Mouse (Mus musculus): Measurements from ENCODE around the gene Fxr2. TPM values are rescaled to one million over a fixed set of nuclear protein-coding genes. Genes with fewer than 3 reads are reported as not detected.

Fxr2 gene
- total RNA-seq, 2 experiments from 2014 or later = 146 TPM

GRCm38 (mm10) chr11:69681314-69682208 is 48.8 kb downstream of the Fxr2 start, which contains the start of gene Senp3:
Gene Senp3, minus strand, starts transcription at chr11:69682084.
- TF ChIP-seq CTCF (IDR thresholded peaks at IDR 0.05) = no peak
- peak; percentile 98 for DNase-seq (ENCODE audit: extremely low spot score in 1 of 2, low spot score in 2 of 2)
- Histone ChIP-seq H3K4me3 (peak within 1 kb of the TSS; percentile 91), H3K27ac (peak within 1 kb of the TSS; percentile 91)
- intact Hi-C loops (cut with DNase I) = loop anchor here (1.0 to 5.0 kb wide), 7 partner anchors 9 to 219 kb away; partner anchors contain the start of genes 2810408A11Rik, Eif4a1, Neurl4 and Nlgn2

GRCm38 (mm10) chr11:69682209-69682839 is 49.5 kb downstream of the Fxr2 start:
- intact Hi-C loops (cut with DNase I) = loop anchor here (1.0 to 5.0 kb wide), 6 partner anchors 32 to 218 kb away; partner anchors contain the start of genes 2810408A11Rik, Neurl4, Nlgn2 and Polr2a
- TF ChIP-seq CTCF (IDR thresholded peaks at IDR 0.05) = no peak
- H3K27ac ChIP-seq = peak overlapping the region; percentile 91
- peak overlapping the region; percentile 91 for H3K4me3 ChIP-seq
- DNase-seq (ENCODE audit: extremely low spot score in 1 of 2, low spot score in 2 of 2) = no peak

GRCm38 (mm10) chr11:69682840-69683533 is 50.2 kb downstream of the Fxr2 start:
- Histone ChIP-seq H3K27ac (peak overlapping the region; percentile 4; the same call in 1 of the 2 replicates), H3K4me3 (peak overlapping the region; percentile 91)
- intact Hi-C loops (cut with DNase I) = loop anchor here (1.0 to 5.0 kb wide), 6 partner anchors 32 to 218 kb away; partner anchors contain the start of genes 2810408A11Rik, Neurl4, Nlgn2 and Polr2a
- DNase-seq (ENCODE audit: extremely low spot score in 1 of 2, low spot score in 2 of 2) = peak; percentile 85 to 88
- peak; percentile 95 for TF ChIP-seq CTCF (IDR thresholded peaks at IDR 0.05)

GRCm38 (mm10) chr11:69683576-69683975 is 50.8 kb downstream of the Fxr2 start:
- intact Hi-C loops (cut with DNase I) = loop anchor here (2.0 to 5.0 kb wide), 4 partner anchors 31 to 217 kb away; partner anchors contain the start of genes 2810408A11Rik, Neurl4, Nlgn2 and Tmem256
- no peak overlapping the region; the same call in 1 of the 2 replicates for H3K27ac ChIP-seq
- DNase-seq (ENCODE audit: extremely low spot score in 1 of 2, low spot score in 2 of 2) = no peak
- no peak for TF ChIP-seq CTCF (IDR thresholded peaks at IDR 0.05)
- H3K4me3 ChIP-seq = no peak overlapping the region

GRCm38 (mm10) chr11:69684128-69684745 is 51.4 kb downstream of the Fxr2 start:
- Histone ChIP-seq H3K4me3 (no peak overlapping the region), H3K27ac (no peak overlapping the region)
- no peak for DNase-seq (ENCODE audit: extremely low spot score in 1 of 2, low spot score in 2 of 2)
- intact Hi-C loops (cut with DNase I) = loop anchor here (5.0 kb wide), 1 partner anchor 153 kb away; the partner anchor contains the start of genes Nlgn2 and Tmem256
- no peak for TF ChIP-seq CTCF (IDR thresholded peaks at IDR 0.05)

- no peak overlapping the region for H3K4me3 ChIP-seq
- no peak for DNase-seq (ENCODE audit: extremely low spot score in 1 of 2, low spot score in 2 of 2)
- TF ChIP-seq CTCF (IDR thresholded peaks at IDR 0.05) = no peak
- intact Hi-C loops (cut with DNase I) = loop anchor here (5.0 kb wide), 1 partner anchor 152 kb away; the partner anchor contains the start of genes Nlgn2 and Tmem256
- peak overlapping the region; percentile 88 for H3K27ac ChIP-seq
These were observed 52.1 kb downstream of the Fxr2 start for GRCm38 (mm10) chr11:69684936-69685335.

GRCm38 (mm10) chr11:69685526-69686148 is 52.8 kb downstream of the Fxr2 start, which contains the start of gene Tnfsf13:
Gene Tnfsf13, minus strand, starts transcription at chr11:69685784.
- DNase-seq (ENCODE audit: extremely low spot score in 1 of 2, low spot score in 2 of 2) = peak in 1 of 2 experiments; percentile 55
- TF ChIP-seq CTCF (IDR thresholded peaks at IDR 0.05) = no peak
- intact Hi-C loops (cut with DNase I) = no loop called here
- H3K4me3 ChIP-seq = peak within 1 kb of the TSS; percentile 19; the same call in 1 of the 2 replicates
- H3K27ac ChIP-seq = peak within 1 kb of the TSS; percentile 88

- intact Hi-C loops (cut with DNase I) = no loop called here
- peak overlapping the region; percentile 88; the same call in 1 of the 2 replicates for H3K27ac ChIP-seq
These were observed 53.6 kb downstream of the Fxr2 start for GRCm38 (mm10) chr11:69686377-69686776.

GRCm38 (mm10) chr11:69687061-69687460 is 54.3 kb downstream of the Fxr2 start:
- TF ChIP-seq CTCF (IDR thresholded peaks at IDR 0.05) = no peak
- no peak for DNase-seq (ENCODE audit: extremely low spot score in 1 of 2, low spot score in 2 of 2)
- H3K27ac ChIP-seq = no peak overlapping the region; the same call in 1 of the 2 replicates
- intact Hi-C loops (cut with DNase I) = no loop called here
- H3K4me3 ChIP-seq = no peak overlapping the region

More at GRCm38 (mm10) chr11:69686377-69686776, 53.6 kb downstream of the Fxr2 start:
- no peak for DNase-seq (ENCODE audit: extremely low spot score in 1 of 2, low spot score in 2 of 2)
- no peak overlapping the region for H3K4me3 ChIP-seq
- TF ChIP-seq CTCF (IDR thresholded peaks at IDR 0.05) = no peak

- intact Hi-C loops (cut with DNase I) = no loop called here
- no peak for TF ChIP-seq CTCF (IDR thresholded peaks at IDR 0.05)
- DNase-seq (ENCODE audit: extremely low spot score in 1 of 2, low spot score in 2 of 2) = no peak
- H3K27ac ChIP-seq = no peak overlapping the region
- no peak overlapping the region for H3K4me3 ChIP-seq
These were observed 57.1 kb downstream of the Fxr2 start for GRCm38 (mm10) chr11:69689891-69690290.
